Mouse (Mus musculus) liver, postnatal 0 days (tissue): Measurements from ENCODE around the gene Nmi. TPM values are rescaled to one million over a fixed set of nuclear protein-coding genes. Genes with fewer than 3 reads are reported as not detected.

ENCODE experiments used
- ATAC-seq: fragments of 200-750 bp; cut with Nextera tagmentation; 2 replicates; pipeline ENCODE4 v1.8.0; 2017; ENCODE audit warnings: mild to moderate bottlenecking, moderate library complexity
- DNase-seq: peaks from one replicate; pipeline ENCODE4 v3.0.0-alpha.2; 2016
- H3K27ac ChIP-seq: fragments of 300-500 bp; sonication (generic); 2 replicates; pipeline ENCODE4 v1.5.1; 2014; ENCODE audit warnings: antibody characterized with exemption, moderate library complexity, mild to moderate bottlenecking, low read depth
- H3K27me3 ChIP-seq: fragments of 300-500 bp; sonication (generic); 2 replicates; pipeline ENCODE4 v1.6.1; 2014; ENCODE audit warnings: low read length, control low read depth, mixed read lengths; ENCODE audit not compliant: insufficient read depth
- H3K36me3 ChIP-seq: fragments of 300-500 bp; sonication (generic); replicated peaks from 2 replicates; pipeline ENCODE4 v1.6.1; 2014; ENCODE audit warnings: mild to moderate bottlenecking, control low read depth, low read length, moderate library complexity, mixed read lengths; ENCODE audit not compliant: insufficient read depth
- H3K4me1 ChIP-seq: fragments of 300-500 bp; sonication (generic); 2 replicates; pipeline ENCODE4 v1.6.1; 2014; ENCODE audit warnings: antibody characterized with exemption, mild to moderate bottlenecking, control low read depth; ENCODE audit not compliant: insufficient read depth
- H3K4me2 ChIP-seq: fragments of 300-500 bp; sonication (generic); 2 replicates; pipeline ENCODE4 v1.6.1; 2014; ENCODE audit warnings: low read depth, mild to moderate bottlenecking, low read length, moderate library complexity, mixed read lengths
- H3K4me3 ChIP-seq: fragments of 300-500 bp; sonication (generic); 2 replicates; pipeline ENCODE4 v1.5.1; 2014; ENCODE audit warnings: low read depth, low read length
- H3K9ac ChIP-seq: fragments of 300-500 bp; sonication (generic); replicated peaks from 2 replicates; pipeline ENCODE4 v1.6.1; 2014; ENCODE audit warnings: mild to moderate bottlenecking, moderate library complexity
- H3K9me3 ChIP-seq: fragments of 300-500 bp; sonication (generic); 2 replicates; pipeline ENCODE4 v1.6.1; 2016; ENCODE audit warnings: mild to moderate bottlenecking, control low read depth, low read length, mixed read lengths
- CTCF ChIP-seq: sonication (generic); IDR thresholded peaks from 2 replicates; pipeline ENCODE4 v1.5.1; 2016; ENCODE audit warnings: antibody characterized with exemption, low read depth
- EP300 ChIP-seq: IDR thresholded peaks from 2 replicates; pipeline ENCODE4 v1.6.1; 2016; ENCODE audit warnings: antibody characterized with exemption, low read depth, mild to moderate bottlenecking
- WGBS: fragments of 180-500 bp; shearing (Covaris S2); extraction: QIAGEN DNeasy Blood & Tissue Kit; methylation state at CpG from one replicate; pipeline ENCODE4 v1.1.7; 2014; ENCODE audit not compliant: insufficient replicate concordance; 5-methylcytosine and 5-hydroxymethylcytosine counted together
- polyA plus RNA-seq: library from polyadenylated mRNA; unstranded; fragments of >200 nt; fragmentation: Nextera tagmentation; extraction: Ambion mirVana; gene quantifications from 2 replicates; pipeline ENCODE4 v1.2.1, GENCODE M21; 2015

Nmi gene
- polyA plus RNA-seq, 1 experiment from 2014 or later: 23.0 TPM

- Histone ChIP-seq H3K9ac (no peak overlapping the region), H3K27ac (no peak overlapping the region), H3K9me3 (no peaks in the 10 kb centered on the region), H3K4me2 (no peak overlapping the region), H3K4me3 (no peak overlapping the region), H3K27me3 (no peaks in the 10 kb centered on the region), H3K36me3 (no peaks in the 10 kb centered on the region), H3K4me1 (no peaks in the 10 kb centered on the region)
- ATAC-seq: no peak
- TF ChIP-seq CTCF (no peak), EP300 (no peak)
- WGBS: 51% methylated on average over 7 of the region's 7 CpGs
- no peak for DNase-seq
These were observed 58.8 kb downstream of the Nmi start for GRCm38 (mm10) chr2:51914532-51914931.

GRCm38 (mm10) chr2:51912740-51913139, 60.6 kb downstream of the Nmi start:
- Histone ChIP-seq H3K4me1 (no peaks in the 10 kb centered on the region), H3K27ac (no peak overlapping the region), H3K36me3 (no peaks in the 10 kb centered on the region), H3K27me3 (no peaks in the 10 kb centered on the region), H3K9me3 (no peaks in the 10 kb centered on the region), H3K4me3 (no peak overlapping the region), H3K4me2 (no peak overlapping the region), H3K9ac (no peak overlapping the region)
- TF ChIP-seq CTCF (no peak), EP300 (no peak)
- ATAC-seq (no peak), DNase-seq (no peak)
- WGBS: 55% methylated on average over 6 of the region's 6 CpGs

GRCm38 (mm10) chr2:51911864-51912263, 61.4 kb downstream of the Nmi start:
- WGBS: 46% methylated on average over 2 of the region's 2 CpGs
- H3K27ac ChIP-seq: no peak overlapping the region
- no peak overlapping the region for H3K9ac ChIP-seq
- DNase-seq (no peak), ATAC-seq (no peak)
- H3K4me2 ChIP-seq: no peak overlapping the region
- no peak overlapping the region for H3K4me3 ChIP-seq
- H3K27me3 ChIP-seq: no peaks in the 10 kb centered on the region
- no peaks in the 10 kb centered on the region for H3K4me1 ChIP-seq
- no peaks in the 10 kb centered on the region for H3K36me3 ChIP-seq
- TF ChIP-seq CTCF (no peak), EP300 (no peak)
- no peaks in the 10 kb centered on the region for H3K9me3 ChIP-seq

- ATAC-seq (no peak), DNase-seq (no peak)
- H3K9me3 ChIP-seq: no peaks in the 10 kb centered on the region
- H3K4me3 ChIP-seq: no peak overlapping the region
- no peaks in the 10 kb centered on the region for H3K36me3 ChIP-seq
- no peak overlapping the region for H3K9ac ChIP-seq
- H3K27ac ChIP-seq: no peak overlapping the region
- WGBS: 32% methylated on average over 4 of the region's 4 CpGs
- TF ChIP-seq CTCF: no peak
- no peak for TF ChIP-seq EP300
- no peaks in the 10 kb centered on the region for H3K4me1 ChIP-seq
- no peaks in the 10 kb centered on the region for H3K27me3 ChIP-seq
- H3K4me2 ChIP-seq: no peak overlapping the region
These were observed 65.7 kb downstream of the Nmi start for GRCm38 (mm10) chr2:51907538-51908110.

GRCm38 (mm10) chr2:51905637-51906036, 67.7 kb downstream of the Nmi start:
- TF ChIP-seq EP300 (no peak), CTCF (no peak)
- no peak overlapping the region for H3K4me2 ChIP-seq
- H3K9me3 ChIP-seq: no peaks in the 10 kb centered on the region
- ATAC-seq (no peak), DNase-seq (no peak)
- WGBS: 84% methylated on average over 8 of the region's 8 CpGs
- H3K4me3 ChIP-seq: no peak overlapping the region
- H3K36me3 ChIP-seq: no peaks in the 10 kb centered on the region
- H3K27ac ChIP-seq: no peak overlapping the region
- no peak overlapping the region for H3K9ac ChIP-seq
- no peaks in the 10 kb centered on the region for H3K4me1 ChIP-seq
- H3K27me3 ChIP-seq: no peaks in the 10 kb centered on the region

Other genes starting within 250 kb of the Nmi start
- gene Rbm43, start 38.3 kb downstream of the Nmi start, polyA plus RNA-seq: 11.9 and 12.1 TPM in 2 replicates
- 0.22 and 0.34 TPM in 2 replicates for gene Tnfaip6, start 64.5 kb upstream of the Nmi start, polyA plus RNA-seq
- gene Rif1, start 99.3 kb upstream of the Nmi start, polyA plus RNA-seq: 7.4 and 9.2 TPM in 2 replicates